Mouse (Mus musculus) thymus, adult 2 months (tissue): ENCODE measurements around the gene Dnajb7. TPM values are rescaled to one million over a fixed set of nuclear protein-coding genes. Genes with fewer than 3 reads are reported as not detected.

Experiments
- DNase-seq: peaks from one replicate; pipeline ENCODE4 v3.0.0; 2021
- H3K27ac ChIP-seq: fragments of 200-500 bp; 2 replicates; pipeline ENCODE4 v1.5.1; 2012; ENCODE audit warnings: low read length, control low read depth; ENCODE audit not compliant: control insufficient read depth, insufficient read depth
- H3K27me3 ChIP-seq: fragments of 200-500 bp; 2 replicates; pipeline ENCODE4 v1.6.1; 2012; ENCODE audit warnings: mild to moderate bottlenecking, low read length, moderate library complexity, mixed read lengths; ENCODE audit not compliant: control insufficient read depth, insufficient read depth
- H3K36me3 ChIP-seq: fragments of 200-500 bp; 2 replicates; pipeline ENCODE4 v1.6.1; 2012; ENCODE audit warnings: mild to moderate bottlenecking, low read length, moderate library complexity; ENCODE audit not compliant: control insufficient read depth, insufficient read depth
- H3K4me1 ChIP-seq: fragments of 200-500 bp; replicated peaks from 2 replicates; pipeline ENCODE4 v1.6.1; 2012; ENCODE audit warnings: low read length; ENCODE audit not compliant: control insufficient read depth, insufficient read depth
- H3K4me3 ChIP-seq: fragments of 200-500 bp; 2 replicates; pipeline ENCODE4 v1.5.1; 2012; ENCODE audit warnings: mild to moderate bottlenecking, low read length, control low read depth, moderate library complexity; ENCODE audit not compliant: control insufficient read depth, insufficient read depth
- CTCF ChIP-seq: fragments of 200-500 bp; IDR thresholded peaks from 2 replicates; pipeline ENCODE4 v1.5.1; 2012; ENCODE audit warnings: mild to moderate bottlenecking, control low read depth, low read length, moderate library complexity, borderline replicate concordance; ENCODE audit not compliant: control insufficient read depth, poor library complexity, insufficient read depth; ENCODE audit errors: extremely low read depth
- POLR2A ChIP-seq: fragments of 200-500 bp; IDR thresholded peaks from 2 replicates; pipeline ENCODE4 v1.6.1; 2012; ENCODE audit warnings: mild to moderate bottlenecking, low read length, control low read depth, moderate library complexity; ENCODE audit not compliant: control insufficient read depth, poor library complexity, insufficient read depth; ENCODE audit errors: extremely low read depth
- WGBS: fragments of 180-500 bp; shearing (Covaris S2); methylation state at CpG from one replicate; pipeline ENCODE4 v1.1.7; 2018; 5-methylcytosine and 5-hydroxymethylcytosine counted together
- polyA plus RNA-seq: library from polyadenylated mRNA; depleted of rRNA; stranded (reverse); fragments of >200 nt; gene quantifications from 2 replicates; pipeline ENCODE4 v1.2.3, GENCODE M21; 2012

Dnajb7 gene
- polyA plus RNA-seq, 1 experiment: not detected

- TF ChIP-seq CTCF: no peak
- peaks cover 54% of the 10 kb centered on the region for H3K36me3 ChIP-seq
- H3K27me3 ChIP-seq: no peaks in the 10 kb centered on the region
- H3K4me1 ChIP-seq: no peaks in the 10 kb centered on the region
- H3K4me3 ChIP-seq: no peak overlapping the region
- WGBS: 100% methylated on average over 1 of the region's 1 CpGs
- no peak overlapping the region for H3K27ac ChIP-seq
- DNase-seq: no peak
These were observed 37.7 kb downstream of the Dnajb7 start for GRCm38 (mm10) chr15:81370356-81370755.

- WGBS: 100% methylated on average over 1 of the region's 1 CpGs
- H3K4me1 ChIP-seq: no peaks in the 10 kb centered on the region
- H3K27ac ChIP-seq: no peak overlapping the region
- no peak overlapping the region for H3K4me3 ChIP-seq
- no peak for TF ChIP-seq CTCF
- H3K27me3 ChIP-seq: no peaks in the 10 kb centered on the region
- DNase-seq: no peak
- H3K36me3 ChIP-seq: peaks cover 55% of the 10 kb centered on the region
These were observed 39.5 kb downstream of the Dnajb7 start for GRCm38 (mm10) chr15:81368601-81369000.

DNA sequence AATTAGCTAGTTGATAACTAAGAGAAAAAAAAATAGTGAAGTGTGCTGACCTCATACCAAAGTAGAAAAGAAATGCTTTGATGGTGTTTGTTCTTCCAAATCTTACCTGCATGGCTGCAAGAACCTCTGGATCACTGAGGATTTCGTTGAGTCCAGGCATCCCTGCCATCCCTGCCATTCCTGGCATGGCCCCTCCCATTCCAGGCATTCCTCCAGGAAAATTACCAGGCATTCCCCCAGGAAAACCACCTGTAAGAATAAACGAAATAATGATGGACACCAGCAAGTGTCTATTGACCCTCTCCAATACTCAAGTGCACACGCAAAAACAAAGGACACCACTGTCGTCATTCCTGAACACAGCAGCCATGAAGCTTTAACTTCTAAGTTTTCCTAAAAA is 41.9 kb downstream of the Dnajb7 start:
- Histone ChIP-seq H3K36me3 (peaks cover 52% of the 10 kb centered on the region), H3K27me3 (no peaks in the 10 kb centered on the region), H3K27ac (no peak overlapping the region), H3K4me1 (peaks cover 2% of the 10 kb centered on the region; the same call in 1 of the 2 replicates), H3K4me3 (no peak overlapping the region)
- 93% methylated on average over 4 of the region's 4 CpGs for WGBS
- TF ChIP-seq CTCF: no peak
- no peak for TF ChIP-seq POLR2A
- DNase-seq: no peak

- H3K27ac ChIP-seq: no peak overlapping the region
- TF ChIP-seq POLR2A (no peak), CTCF (no peak)
- no peaks in the 10 kb centered on the region for H3K27me3 ChIP-seq
- peaks cover 43% of the 10 kb centered on the region for H3K36me3 ChIP-seq
- peaks cover 2% of the 10 kb centered on the region; the same call in 1 of the 2 replicates for H3K4me1 ChIP-seq
- DNase-seq: no peak
- 92% methylated on average over 8 of the region's 8 CpGs for WGBS
- H3K4me3 ChIP-seq: no peak overlapping the region
These were observed 42.9 kb downstream of the Dnajb7 start for GRCm38 (mm10) chr15:81365246-81365645.

DNA sequence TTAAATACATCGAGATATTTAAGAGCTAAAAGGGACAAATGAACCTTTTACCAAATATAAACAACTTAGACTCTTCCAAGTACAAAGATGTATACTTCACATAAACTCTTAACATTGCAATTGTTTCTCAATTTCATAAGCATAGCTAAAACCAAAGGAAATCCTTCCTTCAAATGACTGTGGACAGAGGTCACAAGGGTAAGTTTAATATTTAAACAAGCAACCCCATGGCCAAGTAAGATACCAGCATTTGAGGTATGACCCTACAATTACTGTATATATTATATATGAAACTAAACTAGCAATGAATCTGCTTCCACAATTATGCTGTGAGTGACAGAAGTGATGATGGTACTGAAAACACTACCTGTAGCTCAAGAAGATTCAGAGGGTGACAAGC is 43.8 kb downstream of the Dnajb7 start:
- Histone ChIP-seq H3K4me3 (no peak overlapping the region), H3K27me3 (no peaks in the 10 kb centered on the region), H3K36me3 (peaks cover 33% of the 10 kb centered on the region), H3K27ac (no peak overlapping the region), H3K4me1 (peaks cover 2% of the 10 kb centered on the region; the same call in 1 of the 2 replicates)
- 96% methylated on average over 1 of the region's 1 CpGs for WGBS
- DNase-seq: no peak
- TF ChIP-seq CTCF (no peak), POLR2A (no peak)

- Histone ChIP-seq H3K4me1 (peaks cover 2% of the 10 kb centered on the region; the same call in 1 of the 2 replicates), H3K4me3 (no peak overlapping the region), H3K27ac (no peak overlapping the region), H3K27me3 (no peaks in the 10 kb centered on the region), H3K36me3 (peaks cover 24% of the 10 kb centered on the region)
- no peak for DNase-seq
- 89% methylated on average over 1 of the region's 1 CpGs for WGBS
- TF ChIP-seq POLR2A (no peak), CTCF (no peak)
These were observed 45.6 kb downstream of the Dnajb7 start for GRCm38 (mm10) chr15:81362501-81362900.

DNA sequence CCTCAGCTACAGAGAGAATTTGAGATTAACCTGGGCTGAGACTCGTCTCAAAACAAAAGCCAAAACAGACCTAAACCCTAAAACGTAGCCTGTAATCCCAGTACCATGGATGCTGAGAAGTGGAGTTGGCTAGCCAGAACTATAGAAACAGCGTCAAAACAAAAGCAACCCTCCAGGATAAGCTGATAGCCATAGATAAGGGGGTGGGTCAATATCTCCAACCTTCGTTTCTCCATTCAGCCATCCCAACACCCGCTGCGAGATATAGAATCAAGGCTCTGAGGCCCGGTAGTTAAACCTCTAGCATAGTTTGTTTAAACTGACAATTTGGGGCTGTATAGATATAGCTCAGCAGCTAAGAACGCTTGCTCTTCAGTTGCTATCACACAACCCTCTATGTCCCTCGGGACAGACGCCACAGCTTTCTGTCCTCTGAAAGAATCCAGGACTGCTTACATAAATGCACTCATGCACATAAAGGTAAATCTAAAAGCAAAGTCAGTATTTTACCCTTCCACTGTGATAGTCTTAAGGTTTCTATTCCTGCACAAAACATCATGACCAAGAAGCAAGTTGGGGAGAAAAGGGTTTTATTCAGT is 46.6 kb downstream of the Dnajb7 start:
- TF ChIP-seq CTCF: no peak
- no peak for TF ChIP-seq POLR2A
- Histone ChIP-seq H3K4me1 (peaks cover 2% of the 10 kb centered on the region; the same call in 1 of the 2 replicates), H3K4me3 (no peak overlapping the region)

More for the DNA sequence above, 46.6 kb downstream of the Dnajb7 start:
- Histone ChIP-seq H3K36me3 (peaks cover 21% of the 10 kb centered on the region), H3K27ac (peak overlapping the region; percentile 42), H3K27me3 (no peaks in the 10 kb centered on the region)
- DNase-seq: no peak
- 68% methylated on average over 10 of the region's 10 CpGs for WGBS
